Mouse (Mus musculus) T-helper 1 cell (primary cell): ENCODE measurements at regions not wholly inside any gene's neighbourhood (a gene's known extent, or its start where the extent isn't known, plus 50 kb on each side); places are given as distances from the start of the nearest gene placed in this dataset.
"Not testable (repeated sequence)": the region's sequence is repeated elsewhere in the genome, so short reads cannot be mapped to it uniquely, and the experiment has no call there.

Experiments
- in situ Hi-C: fragments of 300-600 bp; cut with MboI, MseI; formaldehyde crosslinking; loops from one replicate; pipeline ENCODE4 v1.15.1; 2025; ENCODE audit warnings: high pct_unique_total_duplicates

GRCm38 (mm10) chr4:22131751-22132736 is 200.9 kb downstream of the Faxc start:
- in situ Hi-C loops: no loop called here

- in situ Hi-C loops: no loop called here
These were observed 202.7 kb downstream of the Faxc start for GRCm38 (mm10) chr4:22133547-22134495.

GRCm38 (mm10) chr4:22140122-22140521 is 209.0 kb downstream of the Faxc start:
- in situ Hi-C loops: no loop called here

- in situ Hi-C loops: no loop called here
These were observed 212.4 kb downstream of the Faxc start for GRCm38 (mm10) chr4:22143546-22143945.

GRCm38 (mm10) chr4:22144834-22145233 is 212.5 kb upstream of the Fbxl4 start:
- in situ Hi-C loops: not testable (repeated sequence)

- in situ Hi-C loops: no loop called here
These were observed 210.5 kb upstream of the Fbxl4 start for GRCm38 (mm10) chr4:22146648-22147409.

GRCm38 (mm10) chr4:22151899-22152493 is 205.3 kb upstream of the Fbxl4 start:
- in situ Hi-C loops: no loop called here

- in situ Hi-C loops: no loop called here
These were observed 204.3 kb upstream of the Fbxl4 start for GRCm38 (mm10) chr4:22152971-22153544.

GRCm38 (mm10) chr4:22153620-22154019 is 203.7 kb upstream of the Fbxl4 start:
- in situ Hi-C loops: no loop called here

- in situ Hi-C loops: no loop called here
These were observed 170.9 kb upstream of the Fbxl4 start for GRCm38 (mm10) chr4:22186422-22186821.

GRCm38 (mm10) chr4:22188141-22189006 is 169.0 kb upstream of the Fbxl4 start:
- in situ Hi-C loops: no loop called here

- in situ Hi-C loops: no loop called here
These were observed 160.8 kb upstream of the Fbxl4 start for GRCm38 (mm10) chr4:22196501-22196900.

GRCm38 (mm10) chr4:22208531-22208930 is 148.8 kb upstream of the Fbxl4 start:
- in situ Hi-C loops: no loop called here

- in situ Hi-C loops: no loop called here
These were observed 119.7 kb upstream of the Fbxl4 start for GRCm38 (mm10) chr4:22237640-22238039.

GRCm38 (mm10) chr4:22250276-22250675 is 107.1 kb upstream of the Fbxl4 start:
- in situ Hi-C loops: not testable (repeated sequence)

- in situ Hi-C loops: loop anchor here (10.0 kb wide), 1 partner anchor 681 kb away; no protein-coding TSS in a partner anchor
These were observed 93.4 kb upstream of the Fbxl4 start for GRCm38 (mm10) chr4:22263903-22264302.

GRCm38 (mm10) chr4:22269064-22269463 is 88.3 kb upstream of the Fbxl4 start:
- in situ Hi-C loops: loop anchor here (10.0 kb wide), 1 partner anchor 676 kb away; no protein-coding TSS in a partner anchor

- in situ Hi-C loops: no loop called here
These were observed 83.2 kb upstream of the Fbxl4 start for GRCm38 (mm10) chr4:22274178-22274577.

- in situ Hi-C loops: no loop called here
These were observed 74.6 kb upstream of the Fbxl4 start for GRCm38 (mm10) chr4:22282536-22283323.
